Mouse (Mus musculus) neural tube, embryonic 13.5 days (tissue): Measurements from ENCODE around the gene Alyref. TPM values are rescaled to one million over a fixed set of nuclear protein-coding genes. Genes with fewer than 3 reads are reported as not detected.
"Not testable (repeated sequence)": the region's sequence is repeated elsewhere in the genome, so short reads cannot be mapped to it uniquely, and the experiment has no call there.

ENCODE experiments used
- ATAC-seq: fragments of 200-750 bp; cut with Nextera tagmentation; 2 replicates; pipeline ENCODE4 v1.8.0; 2017; ENCODE audit warnings: low read depth, mild to moderate bottlenecking, moderate TSS enrichment, moderate library complexity
- H3K27ac ChIP-seq: fragments of 300-500 bp; sonication (generic); replicated peaks from 2 replicates; pipeline ENCODE4 v1.5.1; 2015; ENCODE audit warnings: moderate library complexity, mild to moderate bottlenecking, inconsistent platforms
- H3K27me3 ChIP-seq: fragments of 300-500 bp; sonication (generic); 2 replicates; pipeline ENCODE4 v1.6.1; 2015; ENCODE audit warnings: mild to moderate bottlenecking, inconsistent platforms
- H3K36me3 ChIP-seq: fragments of 300-500 bp; sonication (generic); 2 replicates; pipeline ENCODE4 v1.6.1; 2015; ENCODE audit warnings: mild to moderate bottlenecking, inconsistent platforms
- H3K4me1 ChIP-seq: fragments of 300-500 bp; sonication (generic); replicated peaks from 2 replicates; pipeline ENCODE4 v1.6.1; 2015; ENCODE audit warnings: inconsistent platforms
- H3K4me2 ChIP-seq: fragments of 300-500 bp; sonication (generic); 2 replicates; pipeline ENCODE4 v1.6.1; 2015; ENCODE audit warnings: inconsistent platforms, mild to moderate bottlenecking, moderate library complexity
- H3K4me3 ChIP-seq: fragments of 300-500 bp; sonication (generic); 2 replicates; pipeline ENCODE4 v1.5.1; 2015; ENCODE audit warnings: mild to moderate bottlenecking, inconsistent platforms
- H3K9ac ChIP-seq: fragments of 300-500 bp; sonication (generic); 2 replicates; pipeline ENCODE4 v1.6.1; 2015; ENCODE audit warnings: moderate library complexity, mild to moderate bottlenecking, inconsistent platforms
- H3K9me3 ChIP-seq: fragments of 300-500 bp; sonication (generic); 2 replicates; pipeline ENCODE4 v1.6.1; 2016; ENCODE audit warnings: inconsistent platforms
- WGBS: fragments of 180-500 bp; shearing (Covaris S2); methylation state at CpG from one replicate; pipeline ENCODE4 v1.1.7; 2015; 5-methylcytosine and 5-hydroxymethylcytosine counted together
- polyA plus RNA-seq: library from polyadenylated mRNA; unstranded; fragments of >200 nt; fragmentation: Nextera tagmentation; extraction: Ambion mirVana; gene quantifications from 2 replicates; pipeline ENCODE4 v1.2.1, GENCODE M21; 2015

Gene Alyref
- polyA plus RNA-seq, 1 experiment from 2014 or later: 292 TPM

GRCm38 (mm10) chr11:120582982-120583293 is 15.2 kb downstream of the Alyref start:
- peaks cover 61% of the 10 kb centered on the region for H3K36me3 ChIP-seq
- not testable (repeated sequence) for H3K9me3 ChIP-seq, H3K27me3 ChIP-seq, ATAC-seq, H3K9ac ChIP-seq, H3K4me3 ChIP-seq, H3K4me2 ChIP-seq
- H3K4me1 ChIP-seq: peaks cover 35% of the 10 kb centered on the region
- WGBS: 84% methylated on average over 2 of the region's 2 CpGs
- 0 out of 2 replicates have a peak overlapping the region, but pooled peaks have one; percentile 97 for H3K27ac ChIP-seq

GRCm38 (mm10) chr11:120582268-120582981 is 15.7 kb downstream of the Alyref start:
- peaks cover 35% of the 10 kb centered on the region for H3K4me1 ChIP-seq
- peak overlapping the region; percentile 97 for H3K9ac ChIP-seq
- H3K4me3 ChIP-seq: peak overlapping the region; percentile 78
- peak overlapping the region; percentile 98 for H3K4me2 ChIP-seq
- peaks cover 61% of the 10 kb centered on the region for H3K36me3 ChIP-seq
- no peak for ATAC-seq
- H3K27me3 ChIP-seq: no peaks in the 10 kb centered on the region
- no peaks in the 10 kb centered on the region for H3K9me3 ChIP-seq
- H3K27ac ChIP-seq: peak overlapping the region; percentile 97
- WGBS: 66% methylated on average over 8 of the region's 8 CpGs

GRCm38 (mm10) chr11:120581490-120582267 is 16.5 kb downstream of the Alyref start, which contains the start of gene Arhgdia:
Gene Arhgdia (minus strand): TSS chr11:120581624.
- 6% methylated on average over 68 of the region's 75 CpGs for WGBS
- ATAC-seq: peak; percentile 66
- Histone ChIP-seq H3K9me3 (no peaks in the 10 kb centered on the region), H3K27me3 (no peaks in the 10 kb centered on the region), H3K36me3 (peaks cover 61% of the 10 kb centered on the region), H3K4me3 (peak within 1 kb of the TSS; percentile 78), H3K4me2 (peak within 1 kb of the TSS; percentile 98), H3K4me1 (peaks cover 35% of the 10 kb centered on the region), H3K9ac (peak within 1 kb of the TSS; percentile 97), H3K27ac (peak within 1 kb of the TSS; percentile 97)

GRCm38 (mm10) chr11:120580871-120581331 is 17.3 kb downstream of the Alyref start:
- Histone ChIP-seq H3K27ac (peak overlapping the region; percentile 97), H3K4me2 (peak overlapping the region; percentile 98), H3K36me3 (peaks cover 54% of the 10 kb centered on the region), H3K9ac (peak overlapping the region; percentile 97), H3K4me3 (peak overlapping the region; percentile 78), H3K27me3 (no peaks in the 10 kb centered on the region), H3K9me3 (no peaks in the 10 kb centered on the region), H3K4me1 (peaks cover 35% of the 10 kb centered on the region)
- peak; percentile 36; the same call in 1 of the 2 replicates for ATAC-seq
- WGBS: under 1% methylated on average over 44 of the region's 44 CpGs

- H3K4me2 ChIP-seq: peak overlapping the region; percentile 98
- peaks cover 47% of the 10 kb centered on the region for H3K36me3 ChIP-seq
- no peaks in the 10 kb centered on the region for H3K9me3 ChIP-seq
- H3K27me3 ChIP-seq: no peaks in the 10 kb centered on the region
- peak overlapping the region; percentile 97 for H3K27ac ChIP-seq
- no peak for ATAC-seq
- H3K4me3 ChIP-seq: peak overlapping the region; percentile 78
- H3K9ac ChIP-seq: peak overlapping the region; percentile 97
- peaks cover 35% of the 10 kb centered on the region for H3K4me1 ChIP-seq
- WGBS: 63% methylated on average over 7 of the region's 7 CpGs
Measured at GRCm38 (mm10) chr11:120580190-120580589, 18.0 kb downstream of the Alyref start.

- Histone ChIP-seq H3K9ac (peak overlapping the region; percentile 97), H3K27me3 (no peaks in the 10 kb centered on the region), H3K4me1 (peaks cover 40% of the 10 kb centered on the region), H3K4me2 (peak overlapping the region; percentile 98), H3K9me3 (no peaks in the 10 kb centered on the region), H3K4me3 (peak overlapping the region; percentile 78), H3K36me3 (peaks cover 40% of the 10 kb centered on the region), H3K27ac (peak overlapping the region; percentile 97; the same call in 1 of the 2 replicates)
- 72% methylated on average over 15 of the region's 15 CpGs for WGBS
- ATAC-seq: no peak
Measured at GRCm38 (mm10) chr11:120579316-120580107, 18.7 kb downstream of the Alyref start.

- Histone ChIP-seq H3K27ac (0 out of 2 replicates have a peak overlapping the region, but pooled peaks have one; percentile 97), H3K36me3 (peaks cover 32% of the 10 kb centered on the region), H3K4me1 (peaks cover 47% of the 10 kb centered on the region), H3K9me3 (no peaks in the 10 kb centered on the region), H3K27me3 (no peaks in the 10 kb centered on the region), H3K4me2 (no peak overlapping the region), H3K4me3 (no peak overlapping the region), H3K9ac (peak overlapping the region; percentile 97)
- ATAC-seq: no peak
- 87% methylated on average over 11 of the region's 11 CpGs for WGBS
Measured at GRCm38 (mm10) chr11:120578694-120579243, 19.4 kb downstream of the Alyref start.

- Histone ChIP-seq H3K36me3 (peaks cover 32% of the 10 kb centered on the region), H3K9ac (0 out of 2 replicates have a peak overlapping the region, but pooled peaks have one; percentile 97), H3K27ac (0 out of 2 replicates have a peak overlapping the region, but pooled peaks have one; percentile 10), H3K4me1 (peaks cover 49% of the 10 kb centered on the region), H3K9me3 (no peaks in the 10 kb centered on the region), H3K27me3 (no peaks in the 10 kb centered on the region), H3K4me2 (no peak overlapping the region), H3K4me3 (no peak overlapping the region)
- WGBS: 86% methylated on average over 10 of the region's 10 CpGs
- ATAC-seq: no peak
Measured at GRCm38 (mm10) chr11:120578024-120578693, 20.0 kb downstream of the Alyref start.

GRCm38 (mm10) chr11:120577211-120578023 is 20.7 kb downstream of the Alyref start:
- H3K4me3 ChIP-seq: no peak overlapping the region
- H3K9ac ChIP-seq: no peak overlapping the region
- H3K27me3 ChIP-seq: no peaks in the 10 kb centered on the region
- peaks cover 32% of the 10 kb centered on the region for H3K36me3 ChIP-seq
- H3K4me2 ChIP-seq: no peak overlapping the region
- H3K4me1 ChIP-seq: peaks cover 47% of the 10 kb centered on the region
- no peaks in the 10 kb centered on the region for H3K9me3 ChIP-seq
- no peak overlapping the region for H3K27ac ChIP-seq
- WGBS: 84% methylated on average over 7 of the region's 7 CpGs
- ATAC-seq: no peak

GRCm38 (mm10) chr11:120576365-120576981 is 21.7 kb downstream of the Alyref start:
- Histone ChIP-seq H3K9me3 (no peaks in the 10 kb centered on the region), H3K27ac (no peak overlapping the region), H3K27me3 (no peaks in the 10 kb centered on the region), H3K4me2 (no peak overlapping the region), H3K9ac (no peak overlapping the region), H3K36me3 (peaks cover 32% of the 10 kb centered on the region), H3K4me3 (no peak overlapping the region), H3K4me1 (peaks cover 48% of the 10 kb centered on the region)
- no peak for ATAC-seq
- 91% methylated on average over 3 of the region's 3 CpGs for WGBS
